ENCODE assay signal across 21 mouse cellular contexts in the genomic region with DNA sequence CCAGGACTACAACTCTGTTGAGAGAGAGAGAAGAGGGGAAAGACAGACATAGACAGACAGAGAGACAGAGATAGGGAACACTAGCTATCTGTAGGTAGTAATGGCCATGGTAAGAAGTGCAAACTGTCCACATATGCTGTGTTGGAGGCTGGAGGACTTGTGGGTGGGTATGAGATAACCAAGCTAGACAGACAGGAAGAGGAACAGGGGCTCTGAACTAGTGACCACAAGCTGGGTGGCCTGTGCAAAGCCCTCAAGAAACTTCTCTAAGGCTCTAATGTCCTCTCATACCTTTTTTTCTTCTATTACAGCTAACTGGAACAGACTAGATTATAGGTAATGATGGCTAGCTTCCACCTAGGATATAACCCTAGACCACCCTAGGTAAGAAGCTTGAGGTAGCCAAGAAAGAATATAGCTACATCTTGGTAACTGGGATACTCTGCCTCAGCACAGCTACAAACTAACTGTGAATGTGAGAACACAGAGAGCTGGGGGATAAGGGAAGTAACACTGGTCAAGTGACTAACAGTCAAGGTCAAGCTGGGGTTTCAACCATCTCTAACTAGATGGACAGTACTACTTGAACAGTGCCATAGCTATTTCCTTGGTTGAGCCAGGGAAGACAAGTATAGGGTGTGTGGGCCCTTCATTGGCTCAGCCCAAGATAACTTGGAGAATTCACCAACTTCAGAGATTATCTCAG. TPM values are rescaled to one million over a fixed set of nuclear protein-coding genes. Genes with fewer than 3 reads are reported as not detected.
DNase-seq lines count a peak whose midpoint lies in the region; ATAC-seq and TF ChIP-seq lines count a peak whose summit lies in the region.
"Had no signal": no experiment of that assay in that cellular context is flagged by ENCODE, and none has a peak within 500 bp of the region (broad histone marks: within the 10 kb centered on the region; RNA-seq: fewer than 3 reads in every experiment).

No protein-coding gene starts in this region.

- peak overlapping the region; percentile 6; the same call in 1 of the 2 replicates for H3K27ac ChIP-seq in MEL (ENCODE audit: control insufficient read depth, low read depth, low read length)
- peak overlapping the region; percentile 17; the same call in 1 of the 2 replicates for H3K27ac ChIP-seq in macrophage
- H3K27ac ChIP-seq in heart, embryonic 10.5 days: no peak overlapping the region
- H3K27ac ChIP-seq: hindbrain, embryonic 15.5 days; limb, embryonic 10.5 days; liver, embryonic 14.5 days; midbrain, embryonic 15.5 days had no signal

- TF ChIP-seq POLR2A in MEL (IDR thresholded peaks at IDR 0.05; ENCODE audit: control insufficient read depth in 1 of 2, insufficient read depth in 1 of 2, low read depth in 1 of 2, low read length in 2 of 2, poor library complexity in 1 of 2): no peak

- H3K79me2 ChIP-seq in MEL (ENCODE audit: control insufficient read depth, insufficient read depth, low read length, poor library complexity) (peaks cover 15% of the 10 kb centered on the region), macrophage (ENCODE audit: inconsistent target) (peaks cover 100% of the 10 kb centered on the region)

- H3K27me3 ChIP-seq in MEL (ENCODE audit: control insufficient read depth in 1 of 2, insufficient read depth in 2 of 2, low read length in 2 of 2): no peaks in the 10 kb centered on the region
- H3K27me3 ChIP-seq in heart, embryonic 10.5 days (ENCODE audit: insufficient read depth, poor library complexity, severe bottlenecking): no peaks in the 10 kb centered on the region
- H3K27me3 ChIP-seq: hindbrain, embryonic 15.5 days; midbrain, embryonic 15.5 days had no signal

- TF ChIP-seq CTCF in MEL (IDR thresholded peaks at IDR 0.05 in 2 of 3, conservative IDR thresholded peaks at IDR 0.05 in 1 of 3; ENCODE audit: control insufficient read depth in 1 of 3, insufficient read depth in 1 of 3, low read depth in 2 of 3, low read length in 3 of 3, poor library complexity in 1 of 3, severe bottlenecking in 1 of 3): no peak

- ATAC-seq in common myeloid progenitor, adult 5-6 weeks (replicated peaks; ENCODE audit: low read depth, poor library complexity, severe bottlenecking): peak; percentile 60
- peak; percentile 51; the same call in 1 of the 2 replicates for ATAC-seq in neutrophil, adult 5-6 weeks (ENCODE audit: extremely low read depth, insufficient number of reproducible peaks, low FRiP score, poor library complexity, severe bottlenecking)
- ATAC-seq in erythroblast, adult 5-6 weeks (replicated peaks; ENCODE audit: low FRiP score, poor library complexity, severe bottlenecking): no peak
- ATAC-seq: activated CD4-positive, CD25-positive, alpha-beta regulatory T cell, adult 4 months; forebrain, postnatal 0 days; midbrain, embryonic 15.5 days had no signal

- peaks cover 5 to 47% of the 10 kb centered on the region in 2 experiments for H3K36me3 ChIP-seq in MEL (ENCODE audit: control insufficient read depth in 1 of 2, insufficient read depth in 2 of 2, low read length in 2 of 2)
- H3K36me3 ChIP-seq in macrophage (ENCODE audit: inconsistent target): peaks cover 8% of the 10 kb centered on the region; the same call in 1 of the 2 replicates
- peaks cover 10% of the 10 kb centered on the region; the same call in 1 of the 2 replicates for H3K36me3 ChIP-seq in heart, embryonic 10.5 days
- H3K36me3 ChIP-seq: hindbrain, embryonic 15.5 days; midbrain, embryonic 15.5 days had no signal

- TF ChIP-seq RAD21 in MEL (IDR thresholded peaks at IDR 0.05; ENCODE audit: low read depth, low read length): no peak

- H3K4me1 ChIP-seq in MEL (ENCODE audit: control insufficient read depth in 1 of 2, insufficient read depth in 2 of 2, low read length in 2 of 2): peaks cover 36 to 39% of the 10 kb centered on the region in 2 experiments
- peaks cover 31% of the 10 kb centered on the region for H3K4me1 ChIP-seq in heart, embryonic 10.5 days
- H3K4me1 ChIP-seq: hindbrain, embryonic 15.5 days; midbrain, embryonic 15.5 days had no signal

- H3K4me3 ChIP-seq in MEL (ENCODE audit: control insufficient read depth in 1 of 2, insufficient read depth in 1 of 2, low read depth in 2 of 2, low read length in 2 of 2): no peak overlapping the region
- H3K4me3 ChIP-seq in macrophage (ENCODE audit: inconsistent target): no peak overlapping the region
- no peak overlapping the region for H3K4me3 ChIP-seq in heart, embryonic 10.5 days
- H3K4me3 ChIP-seq: hindbrain, embryonic 15.5 days; limb, embryonic 10.5 days; midbrain, embryonic 15.5 days; myocyte had no signal

- DNase-seq in MEL (ENCODE audit: low read depth, low spot score): peak; percentile 48
- DNase-seq in heart, embryonic 10.5 days (ENCODE audit: low spot score): no peak
- no peak for DNase-seq in right cerebral cortex, postnatal 25 days
- DNase-seq: adrenal gland, postnatal 10 days; cerebellum, adult 8-10 months; forebrain, postnatal 0 days; kidney, adult 8-10 months; kidney, postnatal 14 days had no signal

- peak in 1 of 2 experiments; percentile 25; a peak in 1 of 4 replicates for TF ChIP-seq EP300 in MEL (IDR thresholded peaks at IDR 0.05; ENCODE audit: low read depth in 1 of 2, low read length in 2 of 2)

- no peak overlapping the region for H3K9ac ChIP-seq in MEL (ENCODE audit: control insufficient read depth, low read depth, low read length, poor library complexity, severe bottlenecking)
- H3K9ac ChIP-seq: forebrain, postnatal 0 days; hindbrain, embryonic 15.5 days; liver, embryonic 14.5 days; midbrain, embryonic 15.5 days had no signal

- no peaks in the 10 kb centered on the region for H3K9me3 ChIP-seq in MEL (replicated peaks; ENCODE audit: insufficient read depth, low read length)
- H3K9me3 ChIP-seq in heart, embryonic 10.5 days: no peaks in the 10 kb centered on the region
- H3K9me3 ChIP-seq: hindbrain, embryonic 15.5 days; limb, embryonic 10.5 days; midbrain, embryonic 15.5 days had no signal

TF ChIP-seq in MEL, 35 proteins besides CTCF, POLR2A, EP300 and RAD21:
- TF ChIP-seq SIN3A (IDR thresholded peaks at IDR 0.05; ENCODE audit: low read length) (no peak), E2F4 (IDR thresholded peaks at IDR 0.05; ENCODE audit: borderline replicate concordance, low read depth, low read length) (no peak), TAL1 (IDR thresholded peaks at IDR 0.05; ENCODE audit: low read length) (peak; percentile 8; the same call in 1 of the 2 replicates), GATA1 (IDR thresholded peaks at IDR 0.05; ENCODE audit: low read depth, low read length) (peak; percentile 27; the same call in 1 of the 2 replicates)

RNA-seq across cellular contexts. Expression of a gene that starts 42.6 kb away (rescaled TPM):
- not detected in 2 replicates for total RNA-seq in MEL (2012; rRNA removed)
- polyA plus RNA-seq in MEL (2012; ENCODE audit: insufficient read depth in 1 of 2, insufficient read length in 2 of 2, low read depth in 1 of 2, low replicate concordance in 2 of 2, missing spikeins in 1 of 2) (not detected), macrophage (2018) (not detected in 3 replicates)
- total RNA-seq in common myeloid progenitor, adult 5-6 weeks (2017): 0.24 TPM in 1 of 2 replicates, not detected in the other
- total RNA-seq in macrophage (2018; cell fraction: chromatin; rRNA removed): not detected
- not detected for total RNA-seq in macrophage (2018; cell fraction: cytosol; rRNA removed)
- not detected for total RNA-seq in macrophage (2018; cell fraction: nucleus; rRNA removed)
- total RNA-seq in neutrophil, adult 5-6 weeks (2017): 0.35 TPM in 1 of 2 replicates, not detected in the other
- 0.11 TPM in 1 of 2 replicates, not detected in the other for polyA plus RNA-seq in heart, embryonic 10.5 days (2016; fragmentation: Nextera tagmentation; extraction: Ambion mirVana)
- total RNA-seq in erythroblast, adult 5-6 weeks (2015; ENCODE audit: low replicate concordance): not detected in 2 replicates
- not detected in 2 replicates for total RNA-seq in erythroblast, adult 5-6 weeks (2017; ENCODE audit: low replicate concordance)
- polyA plus RNA-seq: activated CD4-positive, CD25-positive, alpha-beta regulatory T cell, adult 4 months; C2C12; heart, embryonic 11.5 days; limb, embryonic 10.5 days; small intestine, adult 2 months had no signal

RNA-seq across cellular contexts. Expression of a gene that starts 44.4 kb away (rescaled TPM):
- total RNA-seq in MEL (2012; rRNA removed): 37.9 and 41.3 TPM in 2 replicates
- polyA plus RNA-seq in MEL (2012; ENCODE audit: insufficient read depth in 1 of 2, insufficient read length in 2 of 2, low read depth in 1 of 2, low replicate concordance in 2 of 2, missing spikeins in 1 of 2) (10 to 100 TPM in 1 of 2 experiments, not detected in 1; 37.6 TPM), macrophage (2018) (38.1 to 45.9 TPM (median 44.4 TPM) in 3 replicates)
- 93.7 and 111 TPM in 2 replicates for total RNA-seq in common myeloid progenitor, adult 5-6 weeks (2017)
- total RNA-seq in macrophage (2018; cell fraction: chromatin; rRNA removed): 10 to 100 TPM in 25 of 26 experiments, 1 to 10 TPM in 1; 9.1 to 30.1 (median 20.5) TPM
- 10 to 100 TPM; 42.9 to 63.6 (median 57.2) TPM for total RNA-seq in macrophage (2018; cell fraction: cytosol; rRNA removed)
- 10 to 100 TPM; 17.8 to 62.8 (median 40.8) TPM for total RNA-seq in macrophage (2018; cell fraction: nucleus; rRNA removed)
- 117 and 122 TPM in 2 replicates for total RNA-seq in neutrophil, adult 5-6 weeks (2017)
- polyA plus RNA-seq in heart, embryonic 10.5 days (2016; fragmentation: Nextera tagmentation; extraction: Ambion mirVana): 27.2 and 27.4 TPM in 2 replicates
- 29.2 and 29.7 TPM in 2 replicates for total RNA-seq in erythroblast, adult 5-6 weeks (2015; ENCODE audit: low replicate concordance)
- total RNA-seq in erythroblast, adult 5-6 weeks (2017; ENCODE audit: low replicate concordance): 35.7 and 40.3 TPM in 2 replicates
